Mouse (Mus musculus): Measurements from ENCODE around the gene Fam49a.
"Not testable (repeated sequence)": the region's sequence is repeated elsewhere in the genome, so short reads cannot be mapped to it uniquely, and the experiment has no call there.

Fam49a gene

DNA sequence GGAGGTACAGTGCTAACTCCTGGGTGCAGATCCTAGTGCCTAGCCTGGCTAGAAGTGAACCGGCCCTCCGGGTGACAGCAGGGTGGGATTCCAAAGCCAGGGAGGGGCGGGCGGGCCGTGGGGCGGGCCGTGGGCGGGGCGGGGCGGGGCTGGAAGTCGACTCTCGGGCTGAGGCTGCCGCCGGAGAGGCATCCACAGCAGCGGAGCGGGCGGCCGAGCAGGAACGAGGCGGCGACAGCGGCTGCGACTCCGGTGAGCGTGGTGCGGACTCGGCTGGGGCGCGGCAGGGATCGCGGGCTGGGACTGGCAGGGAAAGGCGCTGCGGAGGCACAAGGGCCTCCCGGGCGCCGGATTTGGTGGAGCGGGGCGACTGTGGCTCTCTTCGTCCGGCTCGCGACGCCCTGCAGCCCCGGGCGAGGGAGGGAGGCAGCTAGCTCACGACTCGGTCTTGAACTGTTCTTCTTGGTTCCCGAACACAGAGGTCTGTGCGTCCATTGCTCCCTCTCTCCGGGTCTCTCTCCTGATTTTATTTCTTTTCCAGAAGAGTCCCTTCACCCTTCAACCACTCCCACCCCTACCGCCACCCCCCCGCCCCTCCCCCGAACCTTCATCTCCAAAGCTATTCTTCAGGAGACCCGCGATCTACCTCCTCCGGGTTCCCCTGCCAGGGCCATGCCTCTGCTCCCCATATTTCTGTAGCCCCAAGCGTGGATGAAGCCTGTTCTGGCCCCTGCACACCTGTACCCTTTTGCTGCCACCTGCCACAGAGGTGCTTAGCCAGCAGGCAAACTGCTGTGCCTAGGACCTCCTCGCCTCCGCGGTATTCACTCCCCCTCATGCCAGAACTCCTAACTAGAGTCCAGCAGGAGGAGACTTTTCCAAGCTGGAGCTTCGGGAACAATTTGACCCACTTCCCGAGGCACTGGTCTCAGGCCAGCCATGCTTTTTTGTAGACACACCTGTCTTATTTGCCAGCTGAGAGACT is at the start of gene Fam49a:
Gene Fam49a, plus strand, starts transcription at position 153 of the 985 bp plus-strand sequence.
- peak; percentile 62 to 71 for DNase-seq (ENCODE audit: low spot score in 2 of 2)

DNA sequence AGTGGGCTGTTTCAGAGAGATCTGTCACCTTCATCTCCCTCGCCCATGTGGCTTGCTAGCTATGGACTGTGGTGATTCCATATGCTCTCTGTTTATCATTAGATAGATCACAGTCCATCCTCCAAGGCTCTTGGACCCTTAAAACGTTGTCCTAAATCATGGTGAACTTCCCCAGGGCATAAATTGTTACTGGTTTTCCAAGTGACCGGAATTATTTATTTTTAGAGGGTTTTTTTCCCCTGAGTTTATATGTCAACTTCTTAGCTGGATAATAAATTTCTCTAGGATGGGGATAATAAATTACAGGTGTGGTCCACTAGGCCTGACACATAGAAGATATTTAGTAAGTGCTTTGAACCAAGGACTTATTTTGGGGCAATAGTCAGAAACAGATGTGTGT is 48.4 kb upstream of the Fam49a start:
- DNase-seq (ENCODE audit: low spot score in 2 of 2): no peak

DNA sequence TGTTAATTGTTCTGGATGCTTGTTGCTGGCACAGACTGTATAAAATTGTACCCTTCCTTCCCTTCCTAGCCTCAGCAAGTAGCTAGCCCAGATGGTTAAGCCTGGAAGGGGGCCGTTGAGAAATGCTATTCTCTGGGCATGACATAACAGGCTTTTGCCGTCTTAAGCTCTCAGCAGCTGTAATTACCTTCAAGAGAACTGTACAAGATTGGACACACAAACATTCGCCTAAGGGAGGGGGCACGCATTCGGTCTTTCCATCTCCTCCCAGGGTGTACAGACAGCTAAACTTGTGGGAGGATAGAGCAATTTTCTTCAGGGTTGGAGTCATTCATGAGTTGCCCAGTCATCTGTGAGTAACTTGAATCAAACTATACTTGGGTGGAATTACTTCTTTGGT is 43.0 kb upstream of the Fam49a start:
- DNase-seq (ENCODE audit: low spot score in 2 of 2): no peak

DNA sequence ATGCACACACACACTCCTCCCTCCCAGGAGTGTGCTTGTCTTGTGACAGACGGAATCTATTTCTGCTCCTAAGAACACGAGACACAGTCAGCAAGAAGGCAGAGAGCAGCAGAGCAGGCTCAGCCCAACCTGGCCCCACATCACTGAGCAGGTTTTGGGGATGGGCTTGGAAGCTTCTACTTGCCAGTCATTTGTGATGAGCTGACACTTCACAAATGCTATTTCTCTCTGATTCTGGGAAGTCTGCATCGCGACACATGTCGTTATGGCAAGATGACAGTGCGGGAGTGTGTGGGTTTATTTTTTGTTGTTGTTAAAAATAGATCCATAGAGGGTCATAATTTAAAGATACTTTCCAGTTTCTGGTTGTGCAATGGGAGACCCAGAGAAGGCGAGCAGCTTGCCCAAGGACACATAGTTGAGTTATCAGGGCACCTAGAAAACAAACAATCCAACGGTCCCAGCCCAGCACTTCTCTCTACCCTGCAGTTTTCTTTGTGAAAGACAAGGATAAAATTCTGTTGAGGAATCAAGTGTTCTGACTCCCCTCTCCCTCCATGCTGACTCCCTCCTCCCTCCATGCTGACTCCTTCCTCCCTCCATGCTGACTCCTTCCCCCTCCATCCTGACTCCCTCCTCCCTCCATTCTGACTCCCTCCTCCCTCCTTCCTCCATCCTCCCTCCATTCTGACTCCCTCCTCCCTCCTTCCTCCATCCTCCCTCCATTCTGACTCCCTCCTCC is 41.0 kb upstream of the Fam49a start:
- DNase-seq (ENCODE audit: low spot score in 2 of 2): no peak

DNA sequence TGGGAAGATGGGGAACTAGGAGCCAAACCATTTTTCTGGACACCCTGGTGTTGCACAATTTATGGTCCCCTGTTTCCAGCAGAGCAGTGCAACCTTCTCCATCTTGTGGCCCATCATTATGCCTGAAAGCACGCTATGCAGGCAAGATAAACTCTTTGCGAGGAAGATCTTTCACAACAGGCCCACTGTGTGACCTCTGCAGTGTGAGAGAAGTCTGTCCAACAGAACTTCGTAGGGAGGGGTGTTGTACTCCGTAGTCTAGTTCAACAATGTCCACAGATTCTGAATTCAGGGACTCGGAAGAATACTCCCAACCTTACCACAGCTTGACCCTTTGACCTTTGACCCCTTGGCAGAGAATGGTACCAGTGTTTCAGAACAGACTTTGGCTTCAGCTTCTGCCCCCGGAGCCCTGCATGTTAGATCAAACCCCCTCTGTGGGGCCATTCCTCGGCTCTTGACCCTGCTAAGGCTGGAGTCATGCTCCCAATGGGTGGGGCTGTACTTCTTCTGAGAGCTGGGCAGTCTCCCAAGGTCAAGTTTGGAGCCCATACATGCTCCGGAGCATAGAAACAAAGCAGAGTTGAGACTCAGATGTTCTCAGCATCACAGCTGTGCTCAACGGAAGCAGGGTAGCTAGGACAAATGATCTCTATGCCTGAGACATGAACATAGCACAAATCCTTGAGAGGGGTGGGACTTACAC is 39.2 kb upstream of the Fam49a start:
- peak in 1 of 2 experiments; percentile 6 for DNase-seq (ENCODE audit: low spot score in 2 of 2)

DNA sequence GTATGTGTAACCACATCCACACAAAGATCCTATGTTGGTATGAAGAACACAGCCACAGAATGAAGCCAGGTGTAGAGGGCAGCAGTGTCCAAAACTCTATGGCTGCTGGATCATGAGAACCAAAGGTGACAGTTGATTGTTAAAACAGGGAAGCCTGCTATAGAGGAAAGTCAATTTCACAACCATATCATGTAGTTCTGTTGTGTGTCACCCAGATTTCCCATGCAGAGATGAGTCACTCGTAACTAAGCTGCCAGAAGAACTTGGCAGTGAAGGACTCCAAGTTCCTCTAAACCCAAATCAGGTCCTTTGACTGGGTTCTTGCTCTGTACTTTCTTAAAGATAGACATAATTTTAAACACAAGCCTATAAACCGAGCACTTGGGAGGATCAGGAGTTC is 38.6 kb upstream of the Fam49a start:
- DNase-seq (ENCODE audit: low spot score in 2 of 2): no peak

DNA sequence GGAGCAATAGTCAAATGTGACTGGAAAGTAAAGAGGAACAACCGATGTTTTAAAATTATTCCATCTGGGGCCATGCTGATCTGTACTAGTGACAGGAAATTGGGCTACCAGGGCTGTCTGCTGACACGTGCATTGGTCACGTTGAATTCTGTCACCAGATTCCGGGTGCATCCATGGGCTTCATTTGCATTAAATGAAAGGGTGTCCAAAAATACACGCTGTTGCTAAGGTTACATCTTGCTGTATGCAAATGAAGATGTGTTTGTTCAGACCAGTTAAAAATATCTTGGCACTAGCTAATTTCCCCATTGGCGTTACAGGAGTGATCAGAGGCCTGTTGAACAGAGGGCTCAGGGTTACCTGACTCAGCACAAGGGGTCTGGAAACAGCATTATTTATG is 36.2 kb upstream of the Fam49a start:
- DNase-seq (ENCODE audit: low spot score in 2 of 2): peak; percentile 7 to 25

DNA sequence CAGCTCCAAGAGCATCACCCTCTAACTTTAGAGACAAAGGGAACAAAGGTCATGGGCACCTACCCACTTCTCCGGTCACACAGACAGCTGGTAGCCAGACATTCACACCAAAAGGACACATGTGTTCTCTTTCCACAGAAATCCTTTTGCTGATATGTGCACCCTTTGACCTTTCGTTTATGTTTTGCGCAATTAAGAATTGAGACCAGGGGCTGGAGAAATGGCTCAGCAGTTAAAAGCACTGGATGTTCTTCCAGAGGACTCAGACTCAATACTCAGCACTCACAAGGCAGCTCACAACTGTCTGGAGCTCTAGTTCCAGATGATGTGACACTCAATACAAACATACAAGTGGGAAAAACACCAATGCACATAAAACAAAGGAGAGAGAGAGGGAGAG is 34.3 kb upstream of the Fam49a start:
- no peak for DNase-seq (ENCODE audit: low spot score in 2 of 2)

DNA sequence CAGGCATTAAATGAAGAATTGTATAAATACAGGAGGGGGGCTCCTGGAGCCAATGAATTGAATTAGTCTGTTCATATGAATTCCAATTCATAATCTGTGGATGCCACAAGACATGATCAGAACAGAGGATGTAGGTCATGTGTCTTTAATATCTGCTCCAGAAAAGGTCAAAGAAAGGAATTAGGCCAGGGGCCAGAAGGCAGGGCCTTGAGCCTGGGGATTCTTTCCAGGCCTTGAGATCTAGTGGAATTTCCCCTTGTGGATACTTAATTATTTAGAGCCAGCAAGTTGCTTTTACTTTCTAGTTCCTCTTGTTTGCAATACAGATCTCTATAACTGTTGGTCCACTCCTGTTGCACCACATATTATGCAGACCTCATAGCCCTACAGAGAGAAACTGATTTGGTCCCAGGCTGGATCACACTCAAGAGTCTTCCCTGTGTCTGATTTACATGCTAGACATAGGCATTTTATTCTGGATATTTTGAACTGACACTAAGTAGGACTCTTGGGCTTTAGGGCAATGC is 31.8 kb upstream of the Fam49a start:
- DNase-seq (ENCODE audit: low spot score in 2 of 2): peak in 1 of 2 experiments; percentile 4

DNA sequence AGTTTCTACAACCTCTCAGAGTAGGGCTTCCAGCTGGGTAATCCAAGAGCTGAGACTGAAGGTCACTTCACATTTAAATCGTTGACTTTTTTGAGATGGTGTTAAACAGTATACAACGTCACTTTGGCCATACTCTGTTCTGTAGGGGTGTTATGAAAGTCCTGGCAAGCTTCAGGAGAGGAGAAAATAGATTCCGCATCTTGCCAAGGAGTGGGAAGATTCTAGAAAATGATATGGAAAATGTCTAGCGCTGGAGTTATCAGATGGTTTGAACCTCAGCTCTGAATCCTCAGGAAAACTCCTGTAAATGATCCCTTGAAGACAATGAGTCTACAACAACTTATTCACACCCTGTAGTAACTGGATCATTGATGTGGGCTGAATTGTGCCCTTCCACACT is 29.8 kb upstream of the Fam49a start:
- DNase-seq (ENCODE audit: low spot score in 2 of 2): no peak

DNA sequence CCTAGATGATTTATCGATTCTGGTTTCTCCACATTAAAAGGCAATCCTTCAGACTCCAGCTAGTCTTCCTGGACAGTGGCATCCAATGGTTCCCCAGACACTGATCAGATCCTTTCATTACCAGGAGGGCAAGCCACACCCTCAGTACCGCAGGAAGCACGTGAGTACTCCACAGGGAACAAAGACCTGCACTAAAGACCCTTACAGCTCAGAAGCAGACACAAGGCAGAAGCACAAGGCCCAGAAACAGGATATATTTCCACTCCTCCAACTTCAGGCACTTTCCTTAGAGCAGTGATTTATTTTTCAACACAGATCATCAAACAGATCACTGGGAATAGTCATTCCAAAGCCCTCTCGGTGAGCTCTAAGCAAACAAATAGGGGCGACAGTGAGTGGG is 25.0 kb upstream of the Fam49a start:
- DNase-seq (ENCODE audit: low spot score in 2 of 2): no peak

DNA sequence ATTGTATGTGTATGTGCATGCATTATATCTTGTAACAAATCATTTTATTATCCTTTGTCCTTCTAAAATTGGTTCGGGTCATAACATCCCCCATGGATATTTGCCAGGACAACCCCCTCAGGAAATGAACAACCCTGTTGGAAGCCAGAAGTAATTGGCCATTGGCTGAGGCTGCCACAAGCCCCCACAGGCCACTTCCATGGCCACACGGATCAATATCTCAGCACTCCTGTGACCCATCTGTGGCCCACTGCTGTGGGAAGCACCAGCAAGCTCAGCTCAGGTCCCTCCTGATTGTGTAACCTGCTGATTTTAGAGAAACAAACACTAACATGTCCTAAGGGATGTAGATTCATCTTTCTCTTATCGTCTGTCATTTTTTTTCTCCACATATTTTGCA is 22.4 kb upstream of the Fam49a start:
- no peak for DNase-seq (ENCODE audit: low spot score in 2 of 2)

DNA sequence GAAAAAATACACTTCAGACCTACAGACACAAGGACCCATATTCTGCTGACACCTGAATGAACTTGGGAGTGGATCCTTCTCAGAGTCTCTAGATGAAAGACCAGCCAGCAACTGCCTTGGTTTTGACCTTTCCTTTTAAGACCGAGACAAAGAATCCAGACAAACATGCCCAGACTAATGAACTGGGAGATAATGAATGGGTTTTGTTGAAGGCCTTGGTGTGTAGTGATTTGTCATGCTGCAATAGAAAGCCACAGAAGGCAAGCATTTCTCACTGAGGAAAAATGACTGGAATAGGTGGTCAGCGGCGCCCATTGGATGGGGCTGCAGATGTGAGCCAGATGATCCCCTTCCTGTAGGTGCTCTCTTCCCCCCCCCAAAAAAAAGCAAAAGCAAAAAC is 18.8 kb upstream of the Fam49a start:
- DNase-seq (ENCODE audit: low spot score in 2 of 2): no peak

DNA sequence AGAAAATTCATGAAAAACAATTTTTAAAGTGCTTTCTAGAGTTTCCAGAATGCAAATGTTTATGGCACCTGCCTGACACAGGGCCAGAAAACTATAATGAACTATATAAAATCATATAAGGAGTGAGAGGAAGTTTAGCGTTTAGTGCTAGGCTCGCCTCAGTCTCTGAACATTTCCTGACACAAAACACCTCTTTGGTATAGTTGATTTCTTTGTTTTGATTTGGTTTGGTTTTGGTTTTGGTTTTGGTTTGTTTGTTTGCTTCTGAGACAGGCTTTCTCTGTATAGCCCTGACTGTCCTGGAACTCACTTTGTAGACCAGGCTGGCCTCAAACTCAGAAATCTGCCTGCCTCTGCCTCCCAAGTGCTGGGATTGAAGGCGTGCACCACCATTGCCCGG is 14.9 kb upstream of the Fam49a start:
- DNase-seq (ENCODE audit: low spot score in 2 of 2): not testable (repeated sequence)

DNA sequence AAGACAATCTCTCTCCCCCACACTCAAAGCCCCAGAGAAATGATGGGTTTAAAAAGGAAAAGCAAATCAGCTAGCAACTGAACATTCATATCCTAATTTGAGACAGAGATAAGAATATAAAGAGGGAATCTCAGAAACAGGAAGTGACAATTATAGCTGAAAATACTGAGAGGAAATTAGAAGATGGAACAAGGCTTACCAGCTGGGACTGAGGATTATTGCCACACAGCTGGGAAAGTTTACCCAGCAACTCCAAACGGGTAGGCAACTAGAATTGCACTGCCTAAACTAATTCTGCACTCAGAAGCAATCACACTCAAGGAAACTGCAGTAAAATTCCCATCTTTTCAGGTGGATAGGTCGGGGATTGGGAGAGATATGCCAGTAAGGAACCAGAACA is 12.4 kb upstream of the Fam49a start:
- DNase-seq (ENCODE audit: low spot score in 2 of 2): no peak

DNA sequence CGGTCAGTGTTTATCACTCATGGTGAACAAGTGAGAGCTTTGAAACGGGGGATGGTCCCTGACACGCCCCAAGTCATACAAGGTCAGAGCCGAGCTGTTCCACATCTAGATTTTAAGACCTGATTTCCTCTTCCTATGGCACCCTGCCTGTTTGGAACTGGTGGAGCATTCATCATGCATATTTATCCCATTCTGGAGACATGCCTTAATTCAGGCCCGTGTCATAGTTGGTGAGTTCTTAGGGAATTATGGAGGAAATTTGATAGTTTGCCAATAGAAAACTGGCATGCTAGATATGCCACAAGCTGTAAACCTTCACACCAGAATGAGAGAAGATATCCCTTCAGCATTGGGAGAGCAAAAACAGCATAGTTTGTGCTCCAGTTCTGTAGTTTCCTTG is 8.4 kb upstream of the Fam49a start:
- DNase-seq (ENCODE audit: low spot score in 2 of 2): no peak

DNA sequence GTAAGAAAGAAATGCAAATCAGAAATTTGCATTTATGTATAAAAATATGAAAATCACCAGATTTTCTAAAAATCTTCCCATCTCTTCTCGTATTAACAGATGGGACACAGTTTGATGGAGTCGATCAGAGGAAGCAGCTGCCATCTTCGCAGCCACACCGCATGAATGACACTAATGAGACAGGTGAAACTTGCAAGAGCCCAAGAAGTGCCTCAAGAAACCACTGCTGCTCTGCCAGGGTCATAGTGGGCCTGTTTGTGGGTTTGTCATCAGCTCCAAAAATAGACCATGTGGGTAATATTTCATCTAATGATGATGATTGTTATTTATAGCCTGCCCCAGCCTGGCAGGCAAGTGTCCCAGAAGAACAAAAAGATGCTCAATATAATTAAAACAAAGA is 7.8 kb upstream of the Fam49a start:
- no peak for DNase-seq (ENCODE audit: low spot score in 2 of 2)

DNA sequence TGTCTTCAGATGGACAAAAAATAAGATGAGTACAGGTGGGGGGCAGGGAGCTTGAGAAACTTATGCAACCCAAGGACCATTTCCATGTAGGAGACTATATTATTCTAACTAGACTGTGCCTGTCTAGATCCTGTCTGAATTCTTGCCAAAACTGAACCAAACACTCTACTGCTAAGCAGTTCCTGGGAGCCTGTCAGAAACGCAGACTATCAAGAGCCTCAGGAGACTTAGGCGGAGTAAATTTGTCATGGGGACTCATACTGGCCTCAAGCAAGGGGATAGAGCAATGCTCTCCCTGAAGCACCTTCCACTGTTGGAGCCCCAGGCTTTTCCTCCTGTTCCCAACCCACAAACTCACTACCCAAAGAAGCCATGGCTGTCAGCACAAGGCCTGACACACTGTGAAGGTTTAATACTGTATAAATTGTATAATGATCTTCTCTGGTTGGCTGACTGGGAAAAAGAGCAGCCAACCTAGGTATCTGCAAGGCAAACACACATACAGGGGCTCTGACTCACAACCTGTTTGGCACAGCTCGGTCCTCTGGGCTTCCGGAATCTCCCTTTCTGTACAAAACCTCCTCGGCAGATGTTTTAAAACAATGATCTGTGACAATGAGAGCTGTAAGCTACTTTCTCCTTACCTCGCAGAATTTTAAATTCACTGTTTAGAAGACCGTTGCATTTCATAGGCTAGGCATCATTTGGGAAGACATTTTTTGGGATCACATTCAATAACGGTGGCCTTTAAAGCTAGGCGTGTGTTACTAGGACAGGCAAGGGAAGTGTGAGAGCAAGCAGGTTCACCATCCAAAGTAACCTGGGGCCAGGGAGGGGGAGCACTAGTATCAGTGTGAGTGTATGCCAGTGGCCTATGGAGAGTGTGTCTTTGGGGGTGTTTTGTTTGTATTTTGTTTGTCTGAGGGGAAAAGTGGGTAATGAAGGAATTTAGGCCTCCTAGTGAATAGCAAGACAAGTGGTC is 669 bp upstream of the Fam49a start:
- no peak for DNase-seq (ENCODE audit: low spot score in 2 of 2)

DNA sequence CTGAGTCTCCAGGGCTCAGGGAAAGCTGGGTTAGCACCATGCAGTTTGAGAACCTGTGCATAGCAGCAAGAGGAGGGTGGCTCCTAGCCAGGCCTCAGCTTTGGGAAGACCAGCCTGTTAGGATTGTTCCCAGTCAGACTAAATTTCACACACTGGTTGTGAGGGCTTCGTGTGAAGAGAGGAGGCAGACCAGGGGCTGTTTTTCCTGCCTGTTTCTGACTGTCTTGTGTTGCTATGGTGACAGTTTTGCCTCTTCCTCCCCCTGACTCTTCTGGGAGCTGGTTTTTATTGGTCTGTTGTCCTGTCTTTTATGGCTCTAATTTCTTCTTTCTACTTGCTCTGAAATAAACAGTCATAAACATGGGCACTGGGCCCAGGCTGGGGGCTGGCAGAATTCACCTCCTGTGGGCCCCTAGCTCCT is 1.4 kb downstream of the Fam49a start:
- DNase-seq (ENCODE audit: low spot score in 2 of 2): no peak

DNA sequence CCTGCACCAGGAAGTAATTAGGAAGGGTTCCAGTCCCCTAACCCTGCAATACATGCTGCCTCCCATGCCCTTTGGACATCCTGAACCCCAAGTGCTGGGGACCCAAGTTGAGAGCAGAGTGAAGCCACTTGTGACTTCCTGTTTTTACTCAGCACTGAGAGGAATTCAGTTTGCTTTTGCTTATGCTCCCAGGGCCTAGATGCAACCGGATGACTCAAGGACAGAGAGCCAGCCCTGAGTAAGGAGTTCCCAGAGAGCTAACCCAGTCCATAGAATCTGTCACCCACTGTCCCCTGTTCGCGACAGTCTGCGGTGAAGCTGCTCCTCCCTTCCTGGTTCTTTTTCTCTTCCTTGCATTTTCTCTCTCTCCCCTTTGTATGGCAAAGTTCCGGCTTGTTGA is 2.2 kb downstream of the Fam49a start:
- peak; percentile 43 to 56 for DNase-seq (ENCODE audit: low spot score in 2 of 2)

DNA sequence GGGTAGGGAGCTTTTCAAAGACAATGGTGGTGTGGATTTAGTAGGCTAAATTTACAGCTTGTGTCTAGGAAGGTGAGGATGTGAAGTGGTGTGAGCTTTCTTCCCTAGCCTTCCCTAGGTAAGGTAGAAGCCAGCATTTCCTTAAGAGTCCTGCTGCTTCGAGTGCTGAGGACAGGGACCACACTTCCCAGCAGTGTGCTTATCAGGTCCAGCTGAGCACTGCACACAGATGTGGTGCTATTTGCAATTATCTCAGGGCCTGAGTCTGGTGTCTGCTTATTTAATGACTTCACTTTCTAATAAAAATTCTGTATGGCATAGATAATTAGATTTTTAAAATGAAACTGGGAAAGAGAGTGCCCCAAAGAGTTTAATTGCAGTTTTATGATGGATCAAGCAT is 4.6 kb downstream of the Fam49a start:
- no peak for DNase-seq (ENCODE audit: low spot score in 2 of 2)
